Mouse (Mus musculus): ENCODE measurements around the gene Foxp1. TPM values are rescaled to one million over a fixed set of nuclear protein-coding genes. Genes with fewer than 3 reads are reported as not detected.

Gene Foxp1
- total and polyA plus RNA-seq, 3 experiments, result 16.1 to 42.0 TPM; not detected in 1

DNA sequence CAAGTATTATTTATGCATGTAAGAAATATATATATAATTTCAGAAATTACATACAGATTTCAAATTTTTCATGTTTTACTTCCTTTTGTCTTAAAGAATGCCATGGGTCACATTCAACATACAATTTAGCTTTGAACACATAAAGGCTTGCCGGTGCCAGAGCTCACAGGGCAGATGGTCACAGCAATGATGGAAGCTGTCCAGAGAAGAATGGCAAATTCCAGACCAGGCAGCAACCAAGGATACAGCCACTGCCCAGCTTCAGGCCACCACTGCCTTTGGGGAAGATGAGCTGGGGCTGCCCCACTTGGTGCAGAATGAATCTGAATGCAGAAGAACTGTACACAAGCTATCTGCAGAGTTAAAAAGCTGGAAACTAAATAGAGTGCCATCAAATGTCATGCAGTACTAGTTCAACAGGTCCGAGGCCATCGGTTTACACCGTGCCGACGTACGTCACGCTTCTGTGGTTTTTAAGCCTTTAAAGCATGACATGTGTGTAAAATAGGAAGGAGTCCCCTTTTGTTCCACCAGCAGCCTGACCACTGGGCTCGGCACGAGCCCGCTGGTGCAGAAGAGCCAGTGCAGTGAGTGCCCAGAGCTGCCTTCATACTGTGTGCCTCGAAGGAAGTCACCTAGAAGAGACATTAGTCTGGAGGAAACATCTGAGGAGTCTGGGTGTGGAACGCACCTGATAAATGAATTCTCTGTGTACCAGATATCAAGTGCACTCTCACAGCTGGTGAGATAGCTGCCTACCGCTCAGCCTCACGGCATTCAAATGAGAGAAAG, 239.5 kb downstream of the Foxp1 start:
- DNase-seq (ENCODE audit: low read depth, low spot score), result peak; percentile 68
- H3K9me3 ChIP-seq (replicated peaks; ENCODE audit: insufficient read depth, low read length), result no peaks in the 10 kb centered on the region
- TF ChIP-seq USF1 (IDR thresholded peaks at IDR 0.05; ENCODE audit: low read depth, low read length), result no peak
- TF ChIP-seq ETS1 (IDR thresholded peaks at IDR 0.05; ENCODE audit: low read depth, low read length), result peak; percentile 92
- TF ChIP-seq JUND (IDR thresholded peaks at IDR 0.05; ENCODE audit: low read depth, low read length), result no peak
- TF ChIP-seq E2F4 (IDR thresholded peaks at IDR 0.05; ENCODE audit: borderline replicate concordance, low read depth, low read length), result no peak
- TF ChIP-seq SMC3 (IDR thresholded peaks at IDR 0.05; ENCODE audit: low read depth, low read length), result no peak
- TF ChIP-seq GATA1 (IDR thresholded peaks at IDR 0.05; ENCODE audit: low read depth, low read length), result peak; percentile 87
- peak; percentile 84 to 85 for TF ChIP-seq EP300 (IDR thresholded peaks at IDR 0.05; ENCODE audit: low read depth in 1 of 2, low read length in 2 of 2)
- TF ChIP-seq TCF12 (IDR thresholded peaks at IDR 0.05; ENCODE audit: low read depth, low read length), result peak; percentile 95
- TF ChIP-seq RAD21 (IDR thresholded peaks at IDR 0.05; ENCODE audit: low read depth, low read length), result no peak
- no peak for TF ChIP-seq ZMIZ1 (IDR thresholded peaks at IDR 0.05; ENCODE audit: low read depth, low read length)
- TF ChIP-seq SIN3A (IDR thresholded peaks at IDR 0.05; ENCODE audit: low read length), result peak; percentile 20; the same call in 1 of the 2 replicates
- no peak for TF ChIP-seq POLR2A (IDR thresholded peaks at IDR 0.05; ENCODE audit: control insufficient read depth in 1 of 2, insufficient read depth in 1 of 2, low read depth in 1 of 2, low read length in 2 of 2, poor library complexity in 1 of 2)
- peak; percentile 51 for TF ChIP-seq TAL1 (IDR thresholded peaks at IDR 0.05; ENCODE audit: low read length)
- no peak for TF ChIP-seq MYC (IDR thresholded peaks at IDR 0.05; ENCODE audit: low read depth, low read length)
- H3K27ac ChIP-seq (ENCODE audit: control insufficient read depth, low read depth, low read length), result peak overlapping the region; percentile 19; the same call in 1 of the 2 replicates
- H3K36me3 ChIP-seq (ENCODE audit: control insufficient read depth in 1 of 2, insufficient read depth in 2 of 2, low read length in 2 of 2), result peaks cover 0 to 15% of the 10 kb centered on the region in 2 experiments; a peak in 2 of 4 replicates
- peak overlapping the region; percentile 14; the same call in 1 of the 2 replicates for H3K9ac ChIP-seq (ENCODE audit: control insufficient read depth, low read depth, low read length, poor library complexity, severe bottlenecking)
- H3K27me3 ChIP-seq (ENCODE audit: control insufficient read depth in 1 of 2, insufficient read depth in 2 of 2, low read length in 2 of 2), result no peaks in the 10 kb centered on the region
- no peak overlapping the region for H3K4me3 ChIP-seq (ENCODE audit: control insufficient read depth in 1 of 2, insufficient read depth in 1 of 2, low read depth in 2 of 2, low read length in 2 of 2)
- no peaks in the 10 kb centered on the region for H3K79me2 ChIP-seq (ENCODE audit: control insufficient read depth, insufficient read depth, low read length, poor library complexity)
- peaks cover 7 to 21% of the 10 kb centered on the region in 2 experiments for H3K4me1 ChIP-seq (ENCODE audit: control insufficient read depth in 1 of 2, insufficient read depth in 2 of 2, low read length in 2 of 2)

DNA sequence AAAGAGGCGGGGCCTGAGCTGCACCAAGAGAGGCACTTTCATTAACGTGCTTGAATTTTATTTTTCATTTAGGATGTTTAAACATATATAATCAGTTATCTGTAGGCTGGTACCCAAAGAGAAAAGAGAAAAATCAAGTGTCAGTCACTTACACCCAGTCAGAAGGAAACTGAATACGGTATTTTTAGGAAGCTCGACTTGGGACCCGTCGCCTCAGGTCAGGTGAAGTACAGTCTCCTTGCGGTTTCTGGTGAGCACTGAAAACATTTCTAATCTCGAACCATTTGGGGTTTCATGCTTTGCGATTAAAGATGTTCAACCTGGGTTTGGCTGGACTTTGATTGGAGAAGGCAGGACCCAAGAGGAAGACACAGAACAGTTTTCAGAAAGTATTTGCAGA, 241.1 kb downstream of the Foxp1 start:
- TF ChIP-seq USF1 (IDR thresholded peaks at IDR 0.05; ENCODE audit: low read depth, low read length) (no peak), GATA1 (IDR thresholded peaks at IDR 0.05; ENCODE audit: low read depth, low read length) (no peak)
- Histone ChIP-seq H3K9me3 (replicated peaks; ENCODE audit: insufficient read depth, low read length) (no peaks in the 10 kb centered on the region), H3K27me3 (ENCODE audit: control insufficient read depth in 1 of 2, insufficient read depth in 2 of 2, low read length in 2 of 2) (no peaks in the 10 kb centered on the region), H3K4me1 (ENCODE audit: control insufficient read depth in 1 of 2, insufficient read depth in 2 of 2, low read length in 2 of 2) (peaks cover 7 to 21% of the 10 kb centered on the region in 2 experiments), H3K79me2 (ENCODE audit: control insufficient read depth, insufficient read depth, low read length, poor library complexity) (no peaks in the 10 kb centered on the region), H3K36me3 (ENCODE audit: control insufficient read depth in 1 of 2, insufficient read depth in 2 of 2, low read length in 2 of 2) (peaks cover 0 to 15% of the 10 kb centered on the region in 2 experiments; a peak in 2 of 4 replicates), H3K4me3 (ENCODE audit: control insufficient read depth in 1 of 2, insufficient read depth in 1 of 2, low read depth in 2 of 2, low read length in 2 of 2) (no peak overlapping the region), H3K27ac (ENCODE audit: control insufficient read depth, low read depth, low read length) (no peak overlapping the region), H3K9ac (ENCODE audit: control insufficient read depth, low read depth, low read length, poor library complexity, severe bottlenecking) (no peak overlapping the region)
- no peak for DNase-seq (ENCODE audit: low read depth, low spot score)

All from MEL (cell line).